Mouse (Mus musculus): ENCODE measurements around the gene Slc25a10. TPM values are rescaled to one million over a fixed set of nuclear protein-coding genes. Genes with fewer than 3 reads are reported as not detected.

Gene Slc25a10
- total RNA-seq (2017) = 6.6 to 8.1 TPM (median 7.4 TPM) in 3 replicates

DNA sequence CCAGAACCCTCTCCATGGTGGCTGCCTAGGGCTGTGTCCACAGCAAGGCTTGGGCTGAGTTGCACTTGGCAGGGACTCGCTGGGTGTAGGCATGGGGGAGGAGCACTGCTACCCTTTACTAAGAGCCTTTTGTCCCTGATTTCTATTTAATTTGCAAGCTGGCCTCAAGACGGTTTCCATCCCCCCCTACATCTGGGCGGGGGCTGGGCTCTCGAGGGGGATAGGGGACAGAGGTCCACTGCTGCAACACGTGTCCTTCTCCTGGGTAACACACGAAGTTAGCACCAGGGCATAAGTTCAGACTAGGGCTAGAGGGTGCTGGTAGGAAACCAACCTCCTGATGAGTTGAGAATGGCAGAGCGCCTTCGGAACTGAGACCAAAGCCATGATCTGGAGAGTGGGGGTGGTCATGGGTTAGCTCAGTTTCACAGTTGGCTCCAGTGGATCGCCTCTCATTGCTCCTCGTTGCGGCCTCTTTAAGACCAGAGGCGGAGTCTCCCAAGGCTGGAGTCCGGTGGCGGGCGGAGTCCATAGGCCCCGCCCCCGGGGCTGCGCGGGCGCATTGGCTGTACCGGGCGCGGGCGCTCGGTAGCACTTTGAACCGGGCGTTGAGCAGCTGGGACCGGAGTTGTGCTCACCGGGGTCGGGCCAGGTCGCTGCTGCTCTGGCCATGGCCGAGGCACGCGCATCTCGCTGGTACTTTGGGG is at the start of gene Slc25a10:
TSS of gene Slc25a10 (plus strand) at position 524 of the 707 bp plus-strand sequence.
- ATAC-seq (replicated peaks; ENCODE audit: insufficient number of reproducible peaks, low FRiP score, low TSS enrichment, poor library complexity, severe bottlenecking) = peak; percentile 66

DNA sequence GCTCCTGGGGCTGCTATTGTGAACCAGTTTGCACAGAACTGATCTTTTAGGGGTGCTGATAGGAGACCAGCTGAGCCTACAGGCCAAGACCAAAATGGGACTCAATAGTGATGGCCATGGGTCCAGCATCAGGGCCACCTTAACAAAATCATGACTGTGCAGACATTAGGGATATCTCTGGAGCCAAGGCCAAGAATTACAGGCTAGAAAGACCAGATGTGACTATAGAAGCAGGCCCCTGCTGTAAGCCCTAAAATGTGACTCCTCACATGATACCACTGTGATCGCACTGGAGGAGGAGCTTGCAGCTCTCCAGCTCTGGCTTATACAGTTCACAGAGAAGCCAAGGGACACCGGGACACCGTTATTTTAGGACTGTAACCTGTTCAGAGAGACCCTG is 49.3 kb upstream of the Slc25a10 start, which contains the start of gene Tspan10:
TSS of gene Tspan10 (plus strand) at position 301 of the 400 bp plus-strand sequence.
- no peak for ATAC-seq (replicated peaks; ENCODE audit: insufficient number of reproducible peaks, low FRiP score, low TSS enrichment, poor library complexity, severe bottlenecking)

DNA sequence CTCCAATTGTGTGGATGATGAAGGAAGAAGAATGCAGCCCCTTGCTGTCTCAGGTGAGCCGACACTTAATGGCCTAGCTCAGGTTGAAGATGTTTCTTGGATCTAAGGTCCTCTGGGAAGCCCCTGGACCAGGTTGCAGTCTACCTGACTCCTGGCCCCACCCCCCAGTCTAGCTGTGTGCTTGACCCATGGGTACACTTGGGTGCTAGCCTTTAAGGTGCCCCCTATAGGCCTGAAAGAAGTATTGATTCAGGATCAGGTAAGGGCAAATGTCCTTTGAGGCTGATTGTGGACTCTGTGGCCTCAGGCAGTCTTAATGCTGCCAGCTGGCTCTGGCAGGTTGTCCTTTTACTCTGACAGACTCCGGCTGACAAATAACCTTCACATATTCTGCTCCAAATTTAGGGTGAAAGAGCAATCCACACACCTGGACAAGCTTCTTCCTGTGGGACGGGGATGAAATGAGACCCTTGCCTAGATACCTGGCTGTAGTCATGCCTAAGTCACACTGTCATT is 48.8 kb upstream of the Slc25a10 start:
- ATAC-seq (replicated peaks; ENCODE audit: insufficient number of reproducible peaks, low FRiP score, low TSS enrichment, poor library complexity, severe bottlenecking) = no peak

DNA sequence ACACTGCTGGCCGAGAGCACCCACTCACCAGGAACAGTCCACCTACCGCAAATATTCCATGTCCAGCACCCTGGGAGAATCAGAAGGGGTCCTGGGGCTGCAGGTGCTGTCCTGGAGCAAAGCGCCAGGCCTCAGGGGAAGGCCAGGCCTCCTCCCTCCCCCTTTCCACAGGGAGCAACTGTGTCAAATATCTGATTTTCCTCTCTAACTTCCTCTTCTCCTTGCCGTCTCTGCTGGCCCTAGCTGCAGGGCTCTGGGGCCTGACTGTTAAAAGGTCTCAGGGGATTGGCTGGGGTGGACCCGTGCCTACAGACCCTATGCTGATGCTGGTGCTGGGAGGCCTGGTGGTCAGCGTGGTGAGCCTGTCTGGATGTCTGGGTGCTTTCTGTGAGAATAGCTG is 47.5 kb upstream of the Slc25a10 start:
- no peak for ATAC-seq (replicated peaks; ENCODE audit: insufficient number of reproducible peaks, low FRiP score, low TSS enrichment, poor library complexity, severe bottlenecking)

DNA sequence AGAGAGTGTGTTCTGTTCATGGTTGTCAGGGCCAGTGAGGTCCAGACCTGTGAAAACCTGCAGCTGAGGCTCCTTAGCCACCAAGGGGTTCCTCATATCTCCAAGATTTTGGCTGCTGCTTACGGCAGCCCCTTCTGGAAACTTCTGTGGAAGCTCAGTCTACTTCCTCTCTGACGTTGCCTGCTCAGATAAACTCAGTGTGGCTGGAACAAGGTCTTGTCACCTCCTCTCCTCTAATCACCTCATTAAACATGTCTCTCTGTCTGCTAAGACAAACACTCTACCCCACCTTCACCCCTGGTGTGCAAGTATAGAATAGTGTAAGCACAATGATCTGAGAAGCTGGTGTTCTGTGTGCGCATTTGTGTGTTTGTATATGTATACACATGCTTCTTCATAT is 46.2 kb upstream of the Slc25a10 start:
- ATAC-seq (replicated peaks; ENCODE audit: insufficient number of reproducible peaks, low FRiP score, low TSS enrichment, poor library complexity, severe bottlenecking) = no peak

DNA sequence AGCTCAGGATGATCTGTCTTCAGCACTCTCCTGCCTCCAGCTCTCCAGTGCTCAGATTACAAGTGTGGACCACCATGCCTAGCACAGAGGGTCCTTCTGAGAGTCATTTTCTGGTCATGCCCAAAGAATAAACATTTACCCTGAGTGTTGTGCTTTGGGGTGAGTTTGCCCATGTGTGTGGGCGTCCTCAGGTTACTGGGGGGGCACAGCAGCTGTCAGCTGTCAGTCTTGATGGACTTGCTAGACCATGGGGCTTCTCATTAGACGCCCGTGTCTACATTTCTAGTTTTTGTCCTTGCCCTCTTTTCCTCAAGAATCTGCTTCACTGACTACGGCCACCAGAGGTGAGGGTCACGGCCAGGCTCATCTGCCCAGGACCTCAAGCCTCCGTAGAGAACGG is 44.5 kb upstream of the Slc25a10 start:
- ATAC-seq (replicated peaks; ENCODE audit: insufficient number of reproducible peaks, low FRiP score, low TSS enrichment, poor library complexity, severe bottlenecking) = no peak

DNA sequence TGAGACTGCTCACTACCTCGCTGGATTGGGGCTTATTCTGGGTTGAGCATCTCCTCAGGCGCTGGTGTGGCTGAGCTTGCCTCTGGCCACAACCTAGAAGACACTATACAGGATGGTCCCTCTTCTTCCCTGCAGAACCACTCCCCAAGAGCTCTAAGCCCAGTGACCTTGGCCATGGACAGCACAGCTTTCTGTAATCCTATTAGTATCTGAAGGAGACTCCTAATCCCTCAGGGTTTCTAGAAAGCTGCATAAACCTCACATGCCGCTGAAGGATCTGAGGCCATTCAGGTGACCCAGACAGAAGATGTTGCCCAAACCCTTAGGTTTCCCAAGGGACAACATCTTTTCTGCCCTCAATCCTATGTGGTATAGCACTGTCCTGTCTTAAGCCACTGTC is 39.4 kb upstream of the Slc25a10 start:
- no peak for ATAC-seq (replicated peaks; ENCODE audit: insufficient number of reproducible peaks, low FRiP score, low TSS enrichment, poor library complexity, severe bottlenecking)

DNA sequence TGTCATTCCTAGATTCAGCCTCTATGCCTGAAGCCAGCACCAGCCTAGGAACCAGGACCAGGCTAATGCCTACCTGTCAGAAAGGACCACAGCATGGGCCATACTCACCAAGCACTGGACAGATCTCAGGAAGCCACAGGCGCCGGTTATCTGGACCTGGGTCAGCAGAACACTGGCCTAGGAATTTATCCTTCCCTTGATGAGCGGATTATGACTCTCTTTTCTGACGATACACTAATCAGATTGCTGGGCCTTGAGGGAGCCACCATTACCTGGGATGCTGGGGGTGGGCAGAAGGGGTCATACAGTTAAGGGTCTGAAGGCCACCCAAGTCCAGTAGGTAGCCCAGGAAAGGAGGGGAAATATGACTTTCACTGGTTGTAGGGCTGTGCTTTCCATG is 38.3 kb upstream of the Slc25a10 start, which contains the start of gene Pde6g:
TSS of gene Pde6g (minus strand) at position 195 of the 400 bp plus-strand sequence.
- ATAC-seq (replicated peaks; ENCODE audit: insufficient number of reproducible peaks, low FRiP score, low TSS enrichment, poor library complexity, severe bottlenecking) = no peak

DNA sequence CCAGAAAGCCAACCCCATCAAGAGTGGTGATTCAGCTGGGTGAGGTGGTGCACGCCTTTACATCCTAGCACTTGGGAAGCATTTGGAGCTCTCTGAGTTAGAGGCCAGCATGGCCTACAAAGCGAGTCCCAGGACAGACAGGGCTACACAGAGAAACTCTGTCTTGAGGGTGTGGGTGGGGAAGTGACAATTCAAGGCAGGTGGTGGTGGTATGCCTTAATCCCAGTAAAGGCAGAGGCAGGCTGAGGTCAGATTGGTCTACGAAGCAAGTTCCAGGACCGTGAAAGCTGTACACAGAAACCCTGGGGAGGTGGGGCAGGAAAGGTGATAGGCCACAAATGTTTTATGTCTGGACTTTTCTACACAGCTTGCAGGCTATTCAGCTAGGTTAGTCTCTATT is 36.7 kb upstream of the Slc25a10 start:
- ATAC-seq (replicated peaks; ENCODE audit: insufficient number of reproducible peaks, low FRiP score, low TSS enrichment, poor library complexity, severe bottlenecking) = no peak

DNA sequence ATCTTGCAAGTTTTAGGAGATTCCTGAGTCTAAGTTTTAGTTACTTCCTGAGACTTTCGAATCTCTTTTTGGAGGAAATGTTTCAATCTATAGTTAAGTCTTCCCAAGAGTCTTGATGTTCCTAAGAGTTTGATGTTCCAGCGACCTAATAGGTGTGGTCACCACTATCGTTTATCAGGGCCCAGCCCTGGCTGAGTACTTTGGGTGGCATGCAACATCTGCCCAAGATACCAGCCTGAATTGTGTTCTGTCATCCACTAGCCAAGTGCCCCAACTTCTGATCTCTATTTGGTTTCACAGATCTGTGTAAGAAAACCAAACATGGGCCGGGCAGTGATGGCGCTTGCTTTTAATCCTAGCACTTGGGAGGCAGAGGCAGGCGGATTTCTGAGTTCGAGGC is 36.2 kb upstream of the Slc25a10 start:
- no peak for ATAC-seq (replicated peaks; ENCODE audit: insufficient number of reproducible peaks, low FRiP score, low TSS enrichment, poor library complexity, severe bottlenecking)

DNA sequence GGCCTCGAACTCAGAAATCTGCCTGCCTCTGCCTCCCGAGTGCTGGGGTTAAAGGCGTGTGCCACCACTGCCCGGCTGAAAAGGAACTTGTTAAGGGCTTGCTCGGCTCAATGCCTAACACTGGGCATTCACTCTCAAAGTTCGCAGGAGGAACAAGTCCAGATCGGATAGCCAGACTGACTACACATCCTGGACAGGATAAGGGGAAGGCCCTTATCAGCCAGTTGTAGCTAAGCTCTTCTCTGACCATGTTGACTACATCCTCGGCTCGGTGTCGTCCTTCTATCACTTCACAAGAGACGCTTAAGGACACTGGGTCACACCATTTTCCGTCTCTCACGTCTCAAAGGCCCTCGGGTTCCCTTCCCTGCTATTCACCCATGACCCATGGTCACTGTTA is 34.3 kb upstream of the Slc25a10 start:
- no peak for ATAC-seq (replicated peaks; ENCODE audit: insufficient number of reproducible peaks, low FRiP score, low TSS enrichment, poor library complexity, severe bottlenecking)

DNA sequence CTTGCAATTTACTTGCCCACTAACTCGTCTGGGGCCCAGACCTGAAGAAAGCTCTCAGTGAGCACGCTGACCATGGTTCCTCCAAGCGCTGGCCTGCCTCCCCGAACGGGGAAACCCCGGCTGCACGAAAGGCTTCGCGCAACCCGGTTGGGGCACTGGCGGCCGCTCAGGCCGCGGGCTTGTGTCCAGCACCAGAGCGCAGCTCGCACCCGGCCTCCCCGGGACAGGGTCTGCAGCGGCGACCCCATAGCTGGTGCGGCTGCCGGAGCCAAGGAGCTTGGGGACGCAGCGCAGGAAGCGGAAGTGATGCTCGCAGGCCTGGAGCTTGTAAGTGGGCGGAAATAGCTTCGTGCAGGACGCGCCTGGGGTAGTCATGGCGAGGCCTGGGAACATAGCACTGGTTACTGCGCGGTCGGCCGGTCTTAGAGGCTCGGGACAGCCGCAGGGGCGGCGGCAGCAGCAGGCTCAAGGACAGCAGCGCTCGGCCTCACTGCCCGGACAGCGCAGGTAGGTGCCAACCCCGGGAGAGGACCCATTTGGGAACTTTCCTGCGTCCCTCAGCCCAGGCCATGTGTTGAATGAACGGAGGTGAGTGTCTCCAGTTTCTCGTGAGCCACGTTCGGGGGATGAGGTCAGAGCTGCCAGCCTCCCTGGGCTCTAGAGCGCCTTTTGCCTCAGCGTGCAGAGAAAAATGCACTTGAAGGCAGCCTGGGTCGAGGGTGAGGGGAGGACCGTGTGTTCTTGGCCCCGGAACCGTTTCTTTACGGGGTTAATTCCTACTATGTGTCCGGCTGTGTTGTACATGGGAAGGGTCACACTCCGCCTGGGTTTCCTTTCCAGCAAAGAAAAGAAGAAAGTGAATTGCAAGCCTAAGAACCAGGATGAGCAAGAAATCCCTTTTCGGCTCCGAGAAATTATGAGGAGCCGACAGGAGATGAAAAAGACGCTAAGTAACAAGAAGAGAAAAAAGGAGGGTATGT is 33.6 kb upstream of the Slc25a10 start, which contains the start of the genes Oxld1 and Ccdc137:
TSS of gene Oxld1 (minus strand) at position 297 of the 980 bp plus-strand sequence.
TSS of gene Ccdc137 (plus strand) at position 344 of the 980 bp plus-strand sequence.
- peak; percentile 93 for ATAC-seq (replicated peaks; ENCODE audit: insufficient number of reproducible peaks, low FRiP score, low TSS enrichment, poor library complexity, severe bottlenecking)

DNA sequence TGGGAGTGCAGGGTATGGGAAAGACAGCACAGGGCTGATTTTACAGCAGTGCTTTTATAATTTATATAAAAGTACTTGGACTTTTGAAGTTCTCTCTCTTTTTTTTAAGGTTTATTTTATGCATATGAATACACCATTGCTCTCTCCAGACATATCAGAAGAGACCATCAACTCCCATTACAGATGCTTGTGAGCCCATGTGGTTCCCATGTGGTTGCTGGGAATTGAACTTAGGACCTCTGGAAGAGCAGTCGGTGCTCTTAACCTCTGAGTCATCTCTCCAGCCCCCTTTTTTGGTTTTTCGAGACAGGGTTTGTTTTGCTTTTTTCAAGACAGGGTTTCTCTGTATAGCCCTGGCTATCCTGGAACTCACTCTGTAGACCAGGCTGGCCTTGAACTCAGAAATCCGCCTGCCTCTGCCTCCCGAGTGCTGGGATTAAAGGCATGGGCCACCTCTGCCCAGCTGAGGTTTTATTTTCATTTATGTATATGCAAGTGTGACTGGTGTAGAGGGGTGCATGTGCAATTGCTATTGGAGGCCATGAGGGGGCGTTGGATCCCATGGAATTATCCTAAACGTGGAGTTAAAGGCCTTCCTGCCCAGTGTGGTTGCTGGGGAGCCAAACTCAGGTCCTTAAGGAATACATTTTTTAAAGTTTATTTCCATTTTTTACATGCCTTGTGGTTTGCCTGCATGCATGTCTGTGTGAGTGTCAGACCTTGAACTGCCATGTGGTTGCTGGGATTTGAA is 32.6 kb upstream of the Slc25a10 start:
- ATAC-seq (replicated peaks; ENCODE audit: insufficient number of reproducible peaks, low FRiP score, low TSS enrichment, poor library complexity, severe bottlenecking) = no peak

DNA sequence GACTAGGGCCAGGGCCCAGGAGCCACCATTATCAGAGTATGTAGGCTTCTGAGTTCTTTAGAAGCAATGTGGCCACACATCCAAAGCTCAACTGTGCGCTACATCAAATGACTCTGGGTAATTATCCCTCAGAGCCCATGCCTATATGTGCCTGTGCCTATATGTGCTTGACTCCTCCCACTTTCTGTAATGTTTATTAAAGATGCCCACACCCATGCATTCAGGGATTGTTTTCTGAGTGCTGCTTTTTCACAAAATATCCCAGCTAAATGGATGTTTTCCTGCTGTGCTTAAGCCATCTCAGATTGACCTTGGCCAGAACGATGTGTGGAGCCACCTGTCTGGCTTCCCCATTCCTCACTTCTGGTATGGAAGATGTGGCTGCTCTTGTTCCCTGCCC is 28.1 kb upstream of the Slc25a10 start:
- no peak for ATAC-seq (replicated peaks; ENCODE audit: insufficient number of reproducible peaks, low FRiP score, low TSS enrichment, poor library complexity, severe bottlenecking)

DNA sequence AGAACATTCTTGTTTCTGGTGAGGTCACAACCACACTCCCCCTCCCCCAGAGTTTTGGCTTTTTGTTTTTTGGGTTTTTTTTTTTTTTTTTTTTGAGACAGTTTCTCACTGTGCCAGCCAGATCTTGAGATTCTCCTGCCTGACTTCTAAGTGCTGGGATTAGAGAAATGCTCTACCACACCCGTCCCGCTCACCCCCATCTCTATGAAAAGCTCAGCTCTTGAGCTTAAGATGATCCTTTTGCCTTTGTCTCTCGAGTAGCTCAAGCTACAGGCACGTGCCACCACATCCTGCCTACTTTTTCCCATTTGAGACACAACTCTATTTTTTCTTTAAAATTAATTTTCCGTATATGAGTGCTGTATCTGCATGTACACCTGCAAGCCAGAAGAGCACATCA is 27.3 kb upstream of the Slc25a10 start:
- no peak for ATAC-seq (replicated peaks; ENCODE audit: insufficient number of reproducible peaks, low FRiP score, low TSS enrichment, poor library complexity, severe bottlenecking)

DNA sequence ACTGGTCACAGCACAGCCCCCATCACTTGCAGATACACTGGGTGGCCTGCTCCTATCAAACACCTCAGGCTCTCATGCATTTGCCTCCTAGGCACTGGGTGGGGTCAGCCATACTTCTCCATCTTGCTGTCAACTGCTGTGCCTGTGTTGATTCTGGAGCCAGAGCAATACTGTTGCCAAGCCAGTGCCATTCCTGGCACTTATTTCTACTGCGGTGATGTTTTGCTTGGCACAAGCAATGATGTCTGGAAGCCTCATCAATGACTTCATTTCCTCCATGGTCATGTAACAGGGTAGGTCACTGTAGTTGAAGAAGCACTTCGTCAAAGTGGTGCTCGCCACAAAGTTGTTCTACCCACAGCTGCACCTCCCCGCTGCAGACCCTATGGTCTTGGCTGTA is 26.1 kb upstream of the Slc25a10 start:
- no peak for ATAC-seq (replicated peaks; ENCODE audit: insufficient number of reproducible peaks, low FRiP score, low TSS enrichment, poor library complexity, severe bottlenecking)

DNA sequence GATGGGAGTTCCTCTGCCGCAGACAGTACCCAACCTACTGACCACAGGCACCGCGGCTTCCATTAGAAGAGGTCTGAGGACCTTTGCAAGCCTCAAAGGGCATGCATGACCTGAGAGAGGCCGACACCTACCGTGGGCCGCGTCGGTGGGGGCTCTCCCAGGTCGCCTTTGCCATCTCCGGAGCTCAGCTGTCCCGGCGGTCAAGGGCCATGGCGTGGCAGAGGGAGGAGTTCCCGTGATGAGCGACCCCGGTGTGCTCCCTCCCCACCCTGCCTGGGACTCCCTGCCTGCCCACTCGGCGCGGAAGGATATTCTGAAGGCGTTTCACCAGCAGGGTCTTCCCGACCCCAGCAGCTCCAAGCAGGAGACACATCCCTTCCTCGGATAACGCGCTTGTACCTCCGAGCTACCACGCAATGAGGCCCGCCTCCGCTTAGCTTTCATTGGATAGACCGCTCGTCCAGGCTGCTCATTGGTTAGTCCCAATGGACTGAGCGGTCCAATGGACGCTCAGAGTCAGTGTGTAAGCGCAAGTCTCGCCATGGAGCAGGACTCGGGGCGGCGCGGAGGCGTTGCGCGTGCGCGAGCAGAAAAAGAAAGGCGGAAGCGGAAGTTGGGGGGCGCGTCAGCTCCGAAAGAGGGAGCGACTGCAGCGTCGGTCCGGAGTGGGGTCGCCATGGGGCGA is 24.4 kb upstream of the Slc25a10 start, which contains the start of gene Arl16:
TSS of gene Arl16 (minus strand) at position 557 of the 685 bp plus-strand sequence.
- ATAC-seq (replicated peaks; ENCODE audit: insufficient number of reproducible peaks, low FRiP score, low TSS enrichment, poor library complexity, severe bottlenecking) = peak; percentile 98

DNA sequence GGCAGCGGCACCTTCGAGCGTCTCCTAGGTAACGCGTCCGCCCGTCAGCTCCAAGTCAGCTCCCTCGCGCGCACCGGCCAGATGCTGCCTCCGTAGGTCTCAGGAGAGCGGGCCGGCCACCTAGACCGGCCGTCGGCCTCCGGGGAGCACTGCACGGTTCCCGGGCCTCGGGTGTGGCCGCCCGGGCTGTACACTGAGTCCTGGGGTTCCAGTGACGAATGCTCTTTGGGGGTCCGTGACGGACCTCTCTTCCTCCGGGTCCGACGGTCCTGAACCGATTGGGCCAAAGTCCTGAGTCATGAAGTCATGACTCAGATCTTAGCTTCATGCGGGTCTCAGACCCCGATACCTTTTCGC is 23.9 kb upstream of the Slc25a10 start:
- no peak for ATAC-seq (replicated peaks; ENCODE audit: insufficient number of reproducible peaks, low FRiP score, low TSS enrichment, poor library complexity, severe bottlenecking)
